10 mouse cellular contexts compared by ENCODE assay signal in genomic region chr11:34315383-34315782, GRCm38 (mm10). TPM values are rescaled to one million over a fixed set of nuclear protein-coding genes. Genes with fewer than 3 reads are reported as not detected.
DNase-seq lines count a peak whose midpoint lies in the region; ATAC-seq lines count a peak whose summit lies in the region.
"Had no signal": no experiment of that assay in that cellular context is flagged by ENCODE, and none has a peak within 500 bp of the region (broad histone marks: within the 10 kb centered on the region; RNA-seq: fewer than 3 reads in every experiment).

No protein-coding gene starts in this region.

- no peaks in the 10 kb centered on the region for H3K36me3 ChIP-seq in kidney, embryonic 16.5 days (ENCODE audit: insufficient read depth, low read length)
- H3K36me3 ChIP-seq in embryonic facial prominence, embryonic 12.5 days: no peaks in the 10 kb centered on the region
- H3K36me3 ChIP-seq in hindbrain, embryonic 14.5 days (replicated peaks; ENCODE audit: control insufficient read depth, insufficient read depth): no peaks in the 10 kb centered on the region

- no peak for ATAC-seq in kidney, embryonic 16.5 days (ENCODE audit: low FRiP score, low TSS enrichment)
- no peak for ATAC-seq in embryonic facial prominence, embryonic 12.5 days (ENCODE audit: insufficient number of reproducible peaks, insufficient read depth, low FRiP score, low TSS enrichment)
- no peak for ATAC-seq in hindbrain, embryonic 14.5 days (ENCODE audit: low FRiP score)

- DNase-seq in kidney, adult 9 months: no peak
- DNase-seq in hindbrain, embryonic 14.5 days (ENCODE audit: low spot score): peak; percentile 57
- peak; percentile 25 for DNase-seq in neural tube, embryonic 10.5 days (ENCODE audit: extremely low spot score, low spot score)
- no peak for DNase-seq in gastrocnemius, postnatal 4 days (ENCODE audit: low spot score in 2 of 2)
- DNase-seq in adrenal gland, postnatal 25 days: no peak
- DNase-seq in ovary, postnatal 36 days (ENCODE audit: low spot score): no peak
- DNase-seq: adrenal gland, adult 2 months; gastrocnemius, postnatal 25 days had no signal

- H3K4me3 ChIP-seq in kidney, embryonic 16.5 days (ENCODE audit: low read length): 0 out of 2 replicates have a peak overlapping the region, but pooled peaks have one; percentile 5
- no peak overlapping the region for H3K4me3 ChIP-seq in embryonic facial prominence, embryonic 12.5 days
- H3K4me3 ChIP-seq in hindbrain, embryonic 14.5 days (replicated peaks; ENCODE audit: low read length): peak overlapping the region; percentile 37

- WGBS in kidney, embryonic 16.5 days: 18% methylated on average over 5 of the region's 5 CpGs
- WGBS in embryonic facial prominence, embryonic 12.5 days: 25% methylated on average over 5 of the region's 5 CpGs
- 4% methylated on average over 5 of the region's 5 CpGs for WGBS in hindbrain, embryonic 14.5 days

- H3K9me3 ChIP-seq in kidney, embryonic 16.5 days (ENCODE audit: low read length): no peaks in the 10 kb centered on the region
- H3K9me3 ChIP-seq in embryonic facial prominence, embryonic 12.5 days: no peaks in the 10 kb centered on the region
- no peaks in the 10 kb centered on the region for H3K9me3 ChIP-seq in hindbrain, embryonic 14.5 days (ENCODE audit: control insufficient read depth, low read length)

- no peaks in the 10 kb centered on the region for H3K27me3 ChIP-seq in kidney, embryonic 16.5 days (ENCODE audit: insufficient read depth, low read length)
- no peaks in the 10 kb centered on the region for H3K27me3 ChIP-seq in embryonic facial prominence, embryonic 12.5 days
- H3K27me3 ChIP-seq in hindbrain, embryonic 14.5 days (ENCODE audit: control insufficient read depth, insufficient read depth, low read length): no peaks in the 10 kb centered on the region

- no peak overlapping the region for H3K27ac ChIP-seq in kidney, embryonic 16.5 days (ENCODE audit: low read length)
- H3K27ac ChIP-seq in embryonic facial prominence, embryonic 12.5 days: no peak overlapping the region
- H3K27ac ChIP-seq in hindbrain, embryonic 14.5 days: peak overlapping the region; percentile 60; the same call in 1 of the 2 replicates

- H3K4me1 ChIP-seq in kidney, embryonic 16.5 days (ENCODE audit: insufficient read depth, low read length): 0 out of 2 replicates have a peak, but pooled peaks cover 12% of the 10 kb centered on the region
- no peaks in the 10 kb centered on the region for H3K4me1 ChIP-seq in embryonic facial prominence, embryonic 12.5 days
- H3K4me1 ChIP-seq in hindbrain, embryonic 14.5 days (replicated peaks; ENCODE audit: control insufficient read depth, insufficient read depth, low read length): peaks cover 25% of the 10 kb centered on the region

- H3K9ac ChIP-seq in kidney, embryonic 16.5 days (replicated peaks; ENCODE audit: low read length): no peak overlapping the region
- H3K9ac ChIP-seq in embryonic facial prominence, embryonic 12.5 days: no peak overlapping the region
- peak overlapping the region; percentile 64 for H3K9ac ChIP-seq in hindbrain, embryonic 14.5 days

- H3K4me2 ChIP-seq in kidney, embryonic 16.5 days (replicated peaks; ENCODE audit: low read depth, low read length): peak overlapping the region; percentile 67
- peak overlapping the region; percentile 52; the same call in 1 of the 2 replicates for H3K4me2 ChIP-seq in embryonic facial prominence, embryonic 12.5 days (replicated peaks)
- peak overlapping the region; percentile 52 for H3K4me2 ChIP-seq in hindbrain, embryonic 14.5 days (replicated peaks)

RNA-seq across cellular contexts. Expression of gene Fam196b, which starts 0.8 kb away (rescaled TPM):
- polyA plus RNA-seq in kidney, embryonic 16.5 days (2015; fragmentation: Nextera tagmentation; extraction: Ambion mirVana): 0.55 and 0.73 TPM in 2 replicates
- polyA plus RNA-seq in embryonic facial prominence, embryonic 12.5 days (2016; fragmentation: Nextera tagmentation; extraction: Ambion mirVana): 1.1 and 1.4 TPM in 2 replicates
- 2.8 and 3.5 TPM in 2 replicates for polyA plus RNA-seq in hindbrain, embryonic 14.5 days (2014; fragmentation: Nextera tagmentation; extraction: Ambion mirVana)
- total RNA-seq in gastrocnemius, postnatal 4 days (2021): under 1 TPM; 0.10 to 0.17 TPM
- not detected in 2 replicates for total RNA-seq in adrenal gland, postnatal 25 days (2021)

Comparison
In these comparisons a context has a peak if more than half of its experiments do, and no peak if none do; other contexts are left out.
1. DNase-seq: peak in hindbrain, embryonic 14.5 days (single experiment) and neural tube, embryonic 10.5 days (single experiment); none in kidney, adult 9 months (single experiment), gastrocnemius, postnatal 4 days (0 of 2), adrenal gland, postnatal 25 days (single experiment) and ovary, postnatal 36 days (single experiment).
2. Peak in every context shown above with its lines, with median percentiles within 50 percentile points of each other: H3K4me2 ChIP-seq.